7 mouse cellular contexts compared by ENCODE assay signal in the genomic region with DNA sequence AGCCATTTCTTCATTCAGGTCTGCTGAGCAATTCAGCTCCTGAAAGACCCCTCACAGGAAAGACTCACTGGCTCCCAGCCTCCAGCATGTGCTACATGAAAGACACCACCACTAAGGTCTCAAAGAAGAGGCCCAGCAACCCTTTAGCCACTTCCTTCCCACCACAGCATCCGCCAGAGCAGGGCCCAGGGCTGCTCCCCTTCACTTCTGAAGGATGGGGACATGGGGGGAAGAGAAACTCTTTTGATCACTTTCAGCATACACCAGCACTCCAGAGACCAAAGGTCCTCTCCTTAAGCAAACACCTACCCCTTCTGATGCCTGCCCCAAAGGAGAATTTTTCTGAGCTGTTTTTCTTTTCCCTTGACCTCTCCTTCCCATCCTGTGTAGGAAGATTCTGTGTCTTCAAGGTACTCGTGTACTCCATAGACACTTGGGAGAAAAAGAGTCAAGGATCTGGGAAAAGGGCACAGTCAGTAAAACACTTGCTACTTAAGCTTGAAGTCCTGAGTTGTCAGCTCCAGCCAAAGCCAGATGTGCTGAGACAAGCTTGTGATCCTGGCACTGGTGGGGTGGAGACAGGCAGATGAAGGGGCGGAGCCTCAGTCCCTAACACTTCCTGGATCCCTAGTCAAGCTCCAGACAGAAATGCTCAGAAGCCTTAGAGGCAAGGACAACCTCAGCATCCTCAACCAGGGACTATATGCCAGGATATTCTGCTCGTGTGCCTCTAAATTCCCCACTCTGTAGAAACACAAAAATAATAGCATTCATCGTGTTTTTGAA. TPM values are rescaled to one million over a fixed set of nuclear protein-coding genes. Genes with fewer than 3 reads are reported as not detected.
A peak's percentile ranks its signal among the peaks of the same experiment; 100 is the strongest.
DNase-seq lines count a peak whose midpoint lies in the region; ATAC-seq and TF ChIP-seq lines count a peak whose summit lies in the region.

No protein-coding gene starts in this region.

- peaks cover 1% of the 10 kb centered on the region for H3K9me3 ChIP-seq in CH12.LX (replicated peaks; ENCODE audit: low read length)

- TF ChIP-seq EP300 in CH12.LX (IDR thresholded peaks at IDR 0.05; ENCODE audit: low read length): peak; percentile 8; the same call in 1 of the 2 replicates

- TF ChIP-seq CTCF in CH12.LX (conservative IDR thresholded peaks at IDR 0.05 in 1 of 2, IDR thresholded peaks at IDR 0.05 in 1 of 2; ENCODE audit: low read depth in 2 of 2, low read length in 2 of 2): no peak
- no peak for TF ChIP-seq CTCF in gastrocnemius, adult 2 months (IDR thresholded peaks at IDR 0.05)

- no peaks in the 10 kb centered on the region for H3K27me3 ChIP-seq in CH12.LX (replicated peaks)

- DNase-seq in B cell, adult 2 months: peak; percentile 30 to 37
- peak; percentile 67 for DNase-seq in CH12.LX (ENCODE audit: extremely low read depth)
- DNase-seq in lung, postnatal 36 days: peak; percentile 65
- peak; percentile 63 for DNase-seq in thymus, postnatal 25 days
- DNase-seq in gastrocnemius, adult 2 months: no peak
- DNase-seq in cerebellum, adult 11 months: no peak

- dilution Hi-C loops in CH12.LX (cut with MboI; ENCODE audit: extremely low pct_ligation_motif_present, extremely low pct_unique_long_range_greater_than_20kb, low sequenced_read_pairs): no loop called here

- in situ Hi-C loops in CH12.LX (cut with MboI; ENCODE audit: low pct_ligation_motif_present, low pct_unique_long_range_greater_than_20kb, low sequenced_read_pairs): no loop called here

- no peak overlapping the region for H3K27ac ChIP-seq in CH12.LX (ENCODE audit: insufficient read depth, low read depth)
- no peak overlapping the region for H3K27ac ChIP-seq in gastrocnemius, adult 2 months

- ATAC-seq in inflammation-experienced regulatory T-cells, adult 6 months: peak; percentile 77

- no peak overlapping the region for H3K9ac ChIP-seq in CH12.LX (ENCODE audit: insufficient read depth, low read depth)

- no peak for TF ChIP-seq RAD21 in CH12.LX (IDR thresholded peaks at IDR 0.05; ENCODE audit: low read depth, low read length)

- H3K4me3 ChIP-seq in CH12.LX (replicated peaks in 1 of 3; ENCODE audit: low read depth in 2 of 3, low read length in 2 of 3, poor library complexity in 1 of 3): no peak overlapping the region
- H3K4me3 ChIP-seq in gastrocnemius, adult 2 months: no peak overlapping the region

- peaks cover 21 to 54% of the 10 kb centered on the region in 2 experiments for H3K4me1 ChIP-seq in CH12.LX (ENCODE audit: control insufficient read depth in 1 of 2, insufficient read depth in 2 of 2)

- TF ChIP-seq POLR2A in CH12.LX (IDR thresholded peaks at IDR 0.05; ENCODE audit: low read depth, low read length): no peak

- peak overlapping the region; percentile 30 for H3K4me2 ChIP-seq in CH12.LX (ENCODE audit: insufficient read depth, low read depth, poor library complexity, severe bottlenecking)

- no peaks in the 10 kb centered on the region for H3K79me2 ChIP-seq in CH12.LX (replicated peaks; ENCODE audit: control insufficient read depth, extremely low read depth, insufficient read depth, poor library complexity, severe bottlenecking)

- intact Hi-C loops in gastrocnemius, adult 2 months (cut with DNase I): no loop called here

- peaks cover 6 to 34% of the 10 kb centered on the region in 2 experiments for H3K36me3 ChIP-seq in CH12.LX (replicated peaks in 1 of 2; ENCODE audit: control insufficient read depth in 1 of 2, insufficient read depth in 1 of 2, low read length in 1 of 2)

TF ChIP-seq in CH12.LX, 34 proteins besides CTCF, POLR2A, EP300 and RAD21:
- no peak for TF ChIP-seq E2F4 (IDR thresholded peaks at IDR 0.05; ENCODE audit: insufficient replicate concordance, low read depth, low read length)
- no peak for TF ChIP-seq USF2 (conservative IDR thresholded peaks at IDR 0.05; ENCODE audit: low read depth, low read length)
- no peak for TF ChIP-seq MAZ (IDR thresholded peaks at IDR 0.05; ENCODE audit: low read depth, low read length)
- peak; percentile 77 for TF ChIP-seq ELF1 (IDR thresholded peaks at IDR 0.05; ENCODE audit: low read depth, low read length)
- TF ChIP-seq JUND (conservative IDR thresholded peaks at IDR 0.05; ENCODE audit: low read depth, low read length): no peak
- no peak for TF ChIP-seq POLR2AphosphoS2 (IDR thresholded peaks at IDR 0.05; ENCODE audit: low read depth, low read length)
- TF ChIP-seq ETS1 (conservative IDR thresholded peaks at IDR 0.05; ENCODE audit: low read depth, low read length): no peak
- no peak for TF ChIP-seq SMC3 (IDR thresholded peaks at IDR 0.05; ENCODE audit: low read depth, low read length)
- no peak for TF ChIP-seq GABPA (IDR thresholded peaks at IDR 0.05; ENCODE audit: insufficient replicate concordance, low read depth, low read length)
- TF ChIP-seq MAFK (IDR thresholded peaks at IDR 0.05; ENCODE audit: insufficient replicate concordance, low read length): 0 out of 2 replicates have a peak, but pooled peaks have one; percentile 21
- TF ChIP-seq JUN (IDR thresholded peaks at IDR 0.05; ENCODE audit: insufficient read depth, low read depth, low read length): no peak
- TF ChIP-seq MXI1 (IDR thresholded peaks at IDR 0.05; ENCODE audit: low read depth, low read length): peak; percentile 31; the same call in 1 of the 2 replicates

RNA-seq across cellular contexts. Expression of gene Tmem163, which starts 53.6 kb away (rescaled TPM):
- total RNA-seq in CH12.LX (2012; rRNA removed): 4.2 and 4.5 TPM in 2 replicates
- 5.3 and 8.1 TPM in 2 replicates for total RNA-seq in CH12.LX (2014; rRNA removed)
- polyA plus RNA-seq in CH12.LX (2012; ENCODE audit: insufficient read length, low read depth): 10.0 and 11.2 TPM in 2 replicates
- under 1 TPM in 2 of 3 experiments, not detected in 1; 0.28 to 0.83 TPM for polyA plus RNA-seq in inflammation-experienced regulatory T-cells, adult 6 months (2017; shearing (Covaris generic))
- not detected for total RNA-seq in gastrocnemius, adult 2 months (2021)

Comparison
In these comparisons a context has a peak if more than half of its experiments do, and no peak if none do; other contexts are left out.
1. DNase-seq: peak in B cell, adult 2 months (2 of 2), CH12.LX (single experiment), lung, postnatal 36 days (single experiment) and thymus, postnatal 25 days (single experiment); none in gastrocnemius, adult 2 months (single experiment) and cerebellum, adult 11 months (single experiment).
2. RNA of gene Tmem163, which starts 53.6 kb away (total RNA-seq): 4.2 to 8.1 TPM in CH12.LX; not detected in gastrocnemius, adult 2 months; every median in the first group is over 4 times any median in the second.